In the genomic region with DNA sequence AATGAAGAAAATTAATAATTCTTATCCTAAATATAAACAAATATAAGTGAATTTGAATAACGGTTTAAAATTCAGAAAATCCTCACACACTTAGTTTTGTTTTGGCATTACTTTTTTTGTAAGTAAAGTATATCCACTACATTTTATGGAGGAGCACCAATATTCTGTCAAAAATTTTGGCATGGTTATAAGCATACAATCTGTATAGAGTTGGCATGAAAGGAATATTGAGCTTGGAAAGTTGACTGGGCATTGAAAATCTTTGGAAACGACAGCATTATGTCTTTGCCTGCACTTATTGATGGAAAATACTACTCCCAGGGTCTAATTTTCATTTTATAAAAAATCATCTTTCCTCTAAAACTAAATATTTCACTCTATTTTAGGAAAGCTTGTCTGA, we compare ENCODE assay signal across 18 mouse cellular contexts.
"Had no signal": no experiment of that assay in that cellular context is flagged by ENCODE, and none has a peak within 500 bp of the region (broad histone marks: within the 10 kb centered on the region; RNA-seq: fewer than 3 reads in every experiment).

No protein-coding gene starts in this region.

- H3K36me3 ChIP-seq: midbrain, embryonic 10.5 days; midbrain, embryonic 13.5 days; midbrain, embryonic 15.5 days; neural tube, embryonic 13.5 days; neural tube, embryonic 15.5 days had no signal

- DNase-seq: lung, adult 18-20 months; lung, embryonic 14.5 days; lung, postnatal 10 days; lung, postnatal 4 days; retina, postnatal 1 day; right cerebral cortex, adult 18-20 months; right cerebral cortex, postnatal 25 days; right cerebral cortex, postnatal 4 days; spleen, adult 18-20 months; thymus, adult 18-20 months; thymus, postnatal 14 days; thymus, postnatal 36 days had no signal

- ATAC-seq: midbrain, embryonic 13.5 days; midbrain, embryonic 15.5 days had no signal

- H3K9ac ChIP-seq: lung, embryonic 14.5 days; midbrain, embryonic 13.5 days; midbrain, embryonic 15.5 days; neural tube, embryonic 13.5 days; neural tube, embryonic 15.5 days had no signal

- H3K27me3 ChIP-seq: midbrain, embryonic 13.5 days; midbrain, embryonic 15.5 days; neural tube, embryonic 13.5 days; neural tube, embryonic 15.5 days had no signal

- H3K4me1 ChIP-seq: midbrain, embryonic 15.5 days; neural tube, embryonic 13.5 days; neural tube, embryonic 15.5 days had no signal

- H3K27ac ChIP-seq: midbrain, embryonic 10.5 days; midbrain, embryonic 13.5 days; midbrain, embryonic 15.5 days; neural tube, embryonic 13.5 days; neural tube, embryonic 15.5 days had no signal

- H3K9me3 ChIP-seq: midbrain, embryonic 10.5 days; midbrain, embryonic 13.5 days; midbrain, embryonic 15.5 days; neural tube, embryonic 13.5 days; neural tube, embryonic 15.5 days had no signal

- H3K4me2 ChIP-seq: lung, embryonic 14.5 days; midbrain, embryonic 13.5 days; midbrain, embryonic 15.5 days; neural tube, embryonic 13.5 days; neural tube, embryonic 15.5 days had no signal

- H3K4me3 ChIP-seq: midbrain, embryonic 10.5 days; midbrain, embryonic 13.5 days; midbrain, embryonic 15.5 days; myocyte; neural tube, embryonic 13.5 days; neural tube, embryonic 15.5 days had no signal
